Mouse (Mus musculus) heart, embryonic 14.5 days (tissue): ENCODE results near the gene Nelfe. TPM values are rescaled to one million over a fixed set of nuclear protein-coding genes. Genes with fewer than 3 reads are reported as not detected.
A peak's percentile ranks its signal among the peaks of the same experiment; 100 is the strongest.

Experiments
- ATAC-seq: fragments of 200-750 bp; cut with Nextera tagmentation; 2 replicates; pipeline ENCODE4 v1.8.0; 2017; ENCODE audit warnings: low read depth, moderate TSS enrichment; ENCODE audit not compliant: insufficient number of reproducible peaks, insufficient read depth, low FRiP score
- H3K27ac ChIP-seq, 2 experiments: fragments of 200-500 bp in 1 of 2; fragments of 300-500 bp in 1 of 2; sonication (generic) in 1 of 2; replicated peaks in 1 of 2; 2 replicates each; pipeline ENCODE4 v1.5.1; 2012 to 2014; ENCODE audit warnings: low read depth in 2 of 2, low read length in 2 of 2, control low read depth in 1 of 2, mild to moderate bottlenecking in 1 of 2, mixed read lengths in 1 of 2; ENCODE audit not compliant: control insufficient read depth in 1 of 2, insufficient read depth in 1 of 2
- H3K27me3 ChIP-seq: fragments of 300-500 bp; sonication (generic); 2 replicates; pipeline ENCODE4 v1.6.1; 2014; ENCODE audit warnings: mild to moderate bottlenecking, low read length, control low read depth; ENCODE audit not compliant: control insufficient read depth, insufficient read depth
- H3K36me3 ChIP-seq: fragments of 300-500 bp; sonication (generic); 2 replicates; pipeline ENCODE4 v1.6.1; 2014; ENCODE audit warnings: mild to moderate bottlenecking, control low read depth, low read length, mixed read lengths; ENCODE audit not compliant: control insufficient read depth, insufficient read depth
- H3K4me1 ChIP-seq, 2 experiments: fragments of 200-500 bp in 1 of 2; fragments of 300-500 bp in 1 of 2; sonication (generic) in 1 of 2; 2 replicates each; pipeline ENCODE4 v1.6.1; 2012 to 2014; ENCODE audit warnings: low read length in 2 of 2, control low read depth in 1 of 2, mixed read lengths in 1 of 2; ENCODE audit not compliant: control insufficient read depth in 2 of 2, insufficient read depth in 2 of 2
- H3K4me2 ChIP-seq: fragments of 300-500 bp; sonication (generic); 2 replicates; pipeline ENCODE4 v1.6.1; 2014; ENCODE audit warnings: mild to moderate bottlenecking, low read length
- H3K4me3 ChIP-seq, 2 experiments: fragments of 200-500 bp in 1 of 2; fragments of 300-500 bp in 1 of 2; sonication (generic) in 1 of 2; 2 replicates each; pipeline ENCODE4 v1.5.1; 2012 to 2014; ENCODE audit warnings: low read length in 2 of 2, mild to moderate bottlenecking in 2 of 2, control low read depth in 1 of 2, low read depth in 1 of 2, moderate library complexity in 1 of 2; ENCODE audit not compliant: control insufficient read depth in 1 of 2, insufficient read depth in 1 of 2
- H3K9ac ChIP-seq: fragments of 300-500 bp; sonication (generic); 2 replicates; pipeline ENCODE4 v1.6.1; 2014; ENCODE audit warnings: mild to moderate bottlenecking, low read length
- H3K9me3 ChIP-seq: fragments of 300-500 bp; sonication (generic); 2 replicates; pipeline ENCODE4 v1.6.1; 2016; ENCODE audit warnings: low read length, control low read depth; ENCODE audit not compliant: control insufficient read depth
- WGBS: fragments of 180-500 bp; shearing (Covaris S2); extraction: QIAGEN DNeasy Blood & Tissue Kit; methylation state at CpG from one replicate; pipeline ENCODE4 v1.1.7; 2014; 5-methylcytosine and 5-hydroxymethylcytosine counted together
- polyA plus RNA-seq: library from polyadenylated mRNA; unstranded; fragments of >200 nt; fragmentation: Nextera tagmentation; extraction: Ambion mirVana; gene quantifications from 2 replicates; pipeline ENCODE4 v1.2.1, GENCODE M21; 2014

Nelfe gene
- polyA plus RNA-seq, 1 experiment from 2014 or later = 65.7 TPM

DNA sequence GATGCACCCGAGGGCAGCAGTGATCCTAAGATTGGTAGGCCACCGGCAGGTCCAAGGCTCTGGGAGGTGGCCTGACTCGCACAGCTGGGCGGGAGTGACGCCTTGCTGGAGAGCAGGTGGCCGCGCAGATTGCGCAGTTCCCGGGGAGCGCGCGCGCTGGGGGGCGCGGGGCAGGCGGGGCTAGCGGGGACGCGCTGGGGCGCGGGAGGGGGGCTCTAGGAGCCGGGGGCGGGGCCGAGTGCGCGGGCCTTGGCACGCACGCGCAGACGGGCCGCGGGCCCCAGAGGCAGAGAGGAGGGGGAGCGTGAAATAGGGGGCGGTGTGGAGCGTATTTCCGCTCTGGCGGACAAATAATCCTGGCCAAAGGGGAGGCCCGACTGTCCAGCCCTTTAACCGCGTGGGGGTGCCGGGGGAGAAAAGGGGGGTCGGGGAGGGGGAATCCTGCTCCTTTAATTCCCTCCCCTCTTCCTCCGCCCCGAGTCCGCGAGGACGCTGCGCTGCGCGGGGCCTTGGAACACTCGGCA is 43.9 kb downstream of the Nelfe start:
- peak overlapping the region; percentile 57 to 86 for H3K27ac ChIP-seq
- no peaks in the 10 kb centered on the region for H3K9me3 ChIP-seq
- under 1% methylated on average over 44 of the region's 51 CpGs for WGBS
- peaks cover 4 to 29% of the 10 kb centered on the region in 2 experiments; a peak in 3 of 4 replicates for H3K4me1 ChIP-seq
- no peaks in the 10 kb centered on the region for H3K27me3 ChIP-seq
- H3K4me2 ChIP-seq = peak overlapping the region; percentile 91
- H3K9ac ChIP-seq = peak overlapping the region; percentile 94
- H3K4me3 ChIP-seq = peak overlapping the region; percentile 69 to 87
- H3K36me3 ChIP-seq = peaks cover 6% of the 10 kb centered on the region; the same call in 1 of the 2 replicates
- peak; percentile 86 for ATAC-seq

DNA sequence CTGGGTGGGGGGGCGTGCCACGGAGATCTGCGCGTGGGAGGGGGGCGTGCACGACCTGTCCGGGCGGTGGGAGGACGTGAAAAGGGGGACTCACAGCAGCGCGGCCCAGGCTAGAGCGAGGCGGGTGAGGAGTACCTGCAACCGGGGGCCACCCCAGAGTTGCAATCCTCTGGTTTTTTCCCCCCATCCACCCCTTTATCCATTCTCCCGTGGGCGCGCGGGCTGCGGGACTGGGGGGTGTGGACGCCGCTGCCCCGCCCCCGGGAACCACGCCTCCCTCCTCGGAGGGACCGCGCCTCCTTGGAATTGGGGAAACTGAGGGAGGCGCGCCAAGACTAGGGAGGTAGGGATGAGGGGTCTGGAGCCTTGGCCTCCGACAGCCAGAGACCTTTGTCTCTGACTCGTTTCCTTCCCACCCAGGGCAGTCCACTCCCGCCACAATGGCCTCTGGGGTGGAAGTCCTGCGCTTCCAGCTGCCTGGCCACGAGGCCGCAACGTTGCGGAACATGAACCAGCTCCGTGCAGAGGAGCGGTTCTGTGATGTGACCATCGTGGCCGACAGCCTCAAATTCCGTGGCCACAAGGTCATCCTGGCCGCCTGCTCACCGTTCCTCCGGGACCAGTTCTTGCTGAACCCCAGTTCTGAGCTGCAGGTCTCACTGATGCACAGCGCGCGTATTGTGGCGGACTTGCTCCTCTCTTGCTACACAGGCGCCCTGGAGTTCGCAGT is 44.8 kb downstream of the Nelfe start:
- Histone ChIP-seq H3K9me3 (no peaks in the 10 kb centered on the region), H3K4me3 (peak overlapping the region; percentile 69 to 87), H3K27ac (peak overlapping the region; percentile 6 to 86), H3K36me3 (peaks cover 6% of the 10 kb centered on the region; the same call in 1 of the 2 replicates), H3K9ac (peak overlapping the region; percentile 94), H3K4me2 (peak overlapping the region; percentile 91), H3K4me1 (peaks cover 4 to 30% of the 10 kb centered on the region in 2 experiments), H3K27me3 (no peaks in the 10 kb centered on the region)
- WGBS = 12% methylated on average over 46 of the region's 51 CpGs
- peak; percentile 1; the same call in 1 of the 2 replicates for ATAC-seq

DNA sequence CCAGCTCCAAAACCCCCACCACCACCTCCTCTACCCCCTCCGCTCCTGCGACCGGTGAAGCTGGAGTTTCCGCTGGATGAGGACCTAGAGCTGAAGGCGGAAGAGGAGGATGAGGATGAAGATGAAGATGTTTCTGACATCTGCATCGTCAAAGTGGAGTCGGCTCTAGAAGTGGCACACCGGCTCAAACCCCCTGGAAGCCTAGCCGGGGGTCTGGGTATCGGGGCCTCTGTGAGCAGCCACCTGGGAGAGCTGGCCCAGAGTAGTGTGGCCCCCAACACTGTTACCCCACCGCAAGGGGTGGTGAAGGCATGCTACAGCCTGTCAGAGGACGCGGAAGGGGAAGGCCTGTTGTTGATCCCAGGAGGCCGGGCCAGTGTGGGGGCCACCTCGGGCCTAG is 45.5 kb downstream of the Nelfe start:
- Histone ChIP-seq H3K4me3 (peak overlapping the region in 1 of 2 experiments; percentile 87; a peak in 2 of 4 replicates), H3K4me2 (peak overlapping the region; percentile 91; the same call in 1 of the 2 replicates), H3K27ac (0 out of 4 replicates have a peak overlapping the region, but pooled peaks of 1 of the 2 experiments have one; percentile 86), H3K9ac (peak overlapping the region; percentile 94), H3K9me3 (no peaks in the 10 kb centered on the region), H3K4me1 (peaks cover 4 to 35% of the 10 kb centered on the region in 2 experiments), H3K36me3 (peaks cover 7% of the 10 kb centered on the region; the same call in 1 of the 2 replicates), H3K27me3 (no peaks in the 10 kb centered on the region)
- 94% methylated on average over 15 of the region's 15 CpGs for WGBS
- ATAC-seq = no peak

DNA sequence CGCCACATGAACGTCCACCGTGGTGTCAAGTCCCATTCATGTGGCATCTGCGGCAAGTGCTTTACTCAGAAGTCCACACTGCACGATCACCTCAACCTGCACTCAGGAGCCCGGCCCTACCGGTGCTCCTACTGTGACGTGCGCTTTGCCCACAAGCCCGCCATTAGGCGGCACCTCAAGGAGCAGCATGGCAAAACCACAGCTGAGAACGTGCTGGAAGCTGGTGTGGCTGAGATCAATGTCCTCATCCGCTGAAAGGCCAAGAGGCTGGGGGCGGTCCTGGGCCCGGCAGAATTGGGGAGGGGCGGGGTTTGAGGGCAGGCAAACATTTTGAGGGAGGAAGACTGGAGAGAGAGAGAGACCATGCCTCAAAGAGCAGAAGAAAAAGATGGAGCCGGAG is 46.2 kb downstream of the Nelfe start:
- peaks cover 13% of the 10 kb centered on the region for H3K36me3 ChIP-seq
- H3K27ac ChIP-seq = no peak overlapping the region
- ATAC-seq = no peak
- no peaks in the 10 kb centered on the region for H3K9me3 ChIP-seq
- H3K4me2 ChIP-seq = no peak overlapping the region
- H3K4me1 ChIP-seq = peaks cover 4 to 35% of the 10 kb centered on the region in 2 experiments
- whole genome bisulfite sequencing = 84% methylated on average over 17 of the region's 17 CpGs
- no peaks in the 10 kb centered on the region for H3K27me3 ChIP-seq
- H3K9ac ChIP-seq = no peak overlapping the region
- no peak overlapping the region for H3K4me3 ChIP-seq

DNA sequence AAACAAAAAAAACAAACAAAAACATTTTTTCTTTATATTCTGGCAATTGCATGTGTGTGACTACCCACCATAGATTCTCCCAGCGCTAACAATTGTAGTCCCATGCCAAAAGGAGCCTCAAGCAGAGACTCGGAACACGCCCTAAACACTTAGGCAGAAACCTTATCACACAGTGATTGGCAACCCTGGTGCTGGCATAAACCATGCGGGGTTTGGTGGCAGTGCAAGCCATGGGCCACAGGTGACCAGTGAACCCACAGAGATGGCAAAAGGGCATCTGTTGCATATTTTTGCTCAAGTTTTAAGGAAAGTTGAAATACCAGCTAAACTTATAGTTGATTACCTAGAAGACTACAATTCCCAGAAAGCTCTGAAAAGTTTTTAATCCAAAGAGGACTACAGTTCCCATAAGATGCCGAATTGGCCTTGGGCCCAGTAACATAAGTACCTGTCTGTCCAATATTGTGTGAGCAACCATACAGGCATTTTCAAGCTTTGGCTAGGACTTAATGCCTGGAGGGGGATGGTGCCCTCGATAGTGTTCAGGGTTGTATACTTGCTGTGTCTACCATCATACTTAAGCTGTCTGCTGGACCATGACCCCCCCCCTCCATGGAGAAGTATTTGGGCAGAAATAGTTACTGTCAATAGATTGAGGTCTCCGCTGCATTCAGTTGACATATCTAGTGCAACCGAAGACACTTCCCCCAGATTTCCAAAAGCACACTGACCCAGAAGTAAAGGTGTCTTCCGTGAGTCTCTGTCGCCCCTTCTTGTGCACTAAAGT is 47.4 kb downstream of the Nelfe start:
- H3K4me1 ChIP-seq = peaks cover 4 to 35% of the 10 kb centered on the region in 2 experiments
- no peaks in the 10 kb centered on the region for H3K9me3 ChIP-seq
- no peaks in the 10 kb centered on the region for H3K27me3 ChIP-seq
- 10% methylated on average over 10 of the region's 10 CpGs for WGBS
- H3K4me3 ChIP-seq = peak overlapping the region; percentile 64 to 71
- no peak for ATAC-seq
- peaks cover 23% of the 10 kb centered on the region for H3K36me3 ChIP-seq
- H3K9ac ChIP-seq = peak overlapping the region; percentile 94
- peak overlapping the region; percentile 92 for H3K4me2 ChIP-seq
- peak overlapping the region; percentile 86 to 94 for H3K27ac ChIP-seq

- H3K9ac ChIP-seq = peak within 1 kb of the TSS; percentile 94
- H3K27ac ChIP-seq = peak within 1 kb of the TSS; percentile 86 to 94
- H3K4me3 ChIP-seq = peak within 1 kb of the TSS; percentile 64 to 71
- H3K4me1 ChIP-seq = peaks cover 4 to 35% of the 10 kb centered on the region in 2 experiments
- no peaks in the 10 kb centered on the region for H3K9me3 ChIP-seq
- no peaks in the 10 kb centered on the region for H3K27me3 ChIP-seq
- WGBS = 0% methylated on average over 15 of the region's 44 CpGs
- ATAC-seq = peak; percentile 33; the same call in 1 of the 2 replicates
- peak within 1 kb of the TSS; percentile 92 for H3K4me2 ChIP-seq
- peaks cover 29% of the 10 kb centered on the region for H3K36me3 ChIP-seq
These were observed 48.0 kb downstream of the Nelfe start, which contains the start of the genes C2 and Ehmt2 for GRCm38 (mm10) chr17:34898160-34898586. C2 (minus strand) TSS chr17:34898265. Ehmt2 (plus strand) TSS chr17:34898469.

DNA sequence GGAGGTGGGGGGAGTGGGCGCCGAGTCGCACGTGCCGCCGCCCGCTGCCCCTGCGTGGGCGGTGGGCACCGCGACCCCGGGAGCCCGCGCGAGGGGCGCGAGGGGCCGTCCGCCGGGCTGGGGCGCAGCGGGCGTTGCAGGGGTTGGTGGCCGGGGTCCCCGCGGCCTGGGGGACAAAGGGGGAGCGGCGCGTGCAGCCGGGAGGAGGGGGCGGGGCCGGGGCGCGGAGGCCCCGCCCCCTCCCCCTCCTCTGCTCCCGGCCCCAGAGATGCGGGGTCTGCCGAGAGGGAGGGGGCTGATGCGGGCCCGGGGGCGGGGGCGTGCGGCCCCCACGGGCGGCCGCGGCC is 48.5 kb downstream of the Nelfe start:
- Histone ChIP-seq H3K27me3 (no peaks in the 10 kb centered on the region), H3K4me1 (peaks cover 4 to 31% of the 10 kb centered on the region in 2 experiments), H3K9me3 (no peaks in the 10 kb centered on the region), H3K9ac (peak overlapping the region; percentile 94), H3K27ac (peak overlapping the region in 1 of 2 experiments; percentile 94; a peak in 2 of 4 replicates), H3K36me3 (peaks cover 34% of the 10 kb centered on the region), H3K4me3 (peak overlapping the region; percentile 64 to 71), H3K4me2 (peak overlapping the region; percentile 92)
- no peak for ATAC-seq
- 2% methylated on average over 10 of the region's 47 CpGs for WGBS
